Mouse (Mus musculus): ENCODE data around the gene Relt. TPM values are rescaled to one million over a fixed set of nuclear protein-coding genes. Genes with fewer than 3 reads are reported as not detected.

Relt gene
- polyA plus RNA-seq, 1 experiment from 2014 or later, result 1.2 TPM

GRCm38 (mm10) chr7:100894833-100895226, 31.6 kb upstream of the Relt start:
- H3K4me3 ChIP-seq (ENCODE audit: low read depth, low read length), result peak overlapping the region; percentile 44
- TF ChIP-seq CTCF (IDR thresholded peaks at IDR 0.05; ENCODE audit: low read depth), result no peak
- no peak for TF ChIP-seq EP300 (optimal IDR thresholded peaks at IDR 0.05)
- 7% methylated on average over 12 of the region's 12 CpGs for WGBS
- H3K36me3 ChIP-seq (ENCODE audit: control insufficient read depth, insufficient read depth, low read length), result peaks cover 3% of the 10 kb centered on the region; the same call in 1 of the 2 replicates
- peak overlapping the region; percentile 90 for H3K4me2 ChIP-seq (replicated peaks; ENCODE audit: low read depth)
- no peaks in the 10 kb centered on the region for H3K9me3 ChIP-seq (ENCODE audit: control insufficient read depth, low read length)
- no peak overlapping the region for H3K27ac ChIP-seq (replicated peaks)
- H3K9ac ChIP-seq (ENCODE audit: low read length), result peak overlapping the region; percentile 64
- ATAC-seq (ENCODE audit: low FRiP score, low TSS enrichment) (peak; percentile 19; the same call in 1 of the 2 replicates), DNase-seq (ENCODE audit: low spot score) (no peak)
- no peaks in the 10 kb centered on the region for H3K27me3 ChIP-seq (ENCODE audit: control insufficient read depth, insufficient read depth, low read length)
- H3K4me1 ChIP-seq (replicated peaks; ENCODE audit: control insufficient read depth, insufficient read depth), result no peaks in the 10 kb centered on the region

GRCm38 (mm10) chr7:100894057-100894832, 31.0 kb upstream of the Relt start:
- Histone ChIP-seq H3K27me3 (ENCODE audit: control insufficient read depth, insufficient read depth, low read length) (no peaks in the 10 kb centered on the region), H3K4me2 (replicated peaks; ENCODE audit: low read depth) (peak overlapping the region; percentile 90), H3K9ac (ENCODE audit: low read length) (peak overlapping the region; percentile 64), H3K27ac (replicated peaks) (no peak overlapping the region), H3K4me3 (ENCODE audit: low read depth, low read length) (peak overlapping the region; percentile 44), H3K9me3 (ENCODE audit: control insufficient read depth, low read length) (no peaks in the 10 kb centered on the region), H3K4me1 (replicated peaks; ENCODE audit: control insufficient read depth, insufficient read depth) (no peaks in the 10 kb centered on the region), H3K36me3 (ENCODE audit: control insufficient read depth, insufficient read depth, low read length) (peaks cover 3% of the 10 kb centered on the region; the same call in 1 of the 2 replicates)
- TF ChIP-seq CTCF (IDR thresholded peaks at IDR 0.05; ENCODE audit: low read depth), result no peak; the same call in 1 of the 2 replicates
- no peak for TF ChIP-seq EP300 (optimal IDR thresholded peaks at IDR 0.05)
- DNase-seq (ENCODE audit: low spot score), result peak; percentile 44
- peak; percentile 58 for ATAC-seq (ENCODE audit: low FRiP score, low TSS enrichment)
- WGBS, result 5% methylated on average over 52 of the region's 53 CpGs

DNA sequence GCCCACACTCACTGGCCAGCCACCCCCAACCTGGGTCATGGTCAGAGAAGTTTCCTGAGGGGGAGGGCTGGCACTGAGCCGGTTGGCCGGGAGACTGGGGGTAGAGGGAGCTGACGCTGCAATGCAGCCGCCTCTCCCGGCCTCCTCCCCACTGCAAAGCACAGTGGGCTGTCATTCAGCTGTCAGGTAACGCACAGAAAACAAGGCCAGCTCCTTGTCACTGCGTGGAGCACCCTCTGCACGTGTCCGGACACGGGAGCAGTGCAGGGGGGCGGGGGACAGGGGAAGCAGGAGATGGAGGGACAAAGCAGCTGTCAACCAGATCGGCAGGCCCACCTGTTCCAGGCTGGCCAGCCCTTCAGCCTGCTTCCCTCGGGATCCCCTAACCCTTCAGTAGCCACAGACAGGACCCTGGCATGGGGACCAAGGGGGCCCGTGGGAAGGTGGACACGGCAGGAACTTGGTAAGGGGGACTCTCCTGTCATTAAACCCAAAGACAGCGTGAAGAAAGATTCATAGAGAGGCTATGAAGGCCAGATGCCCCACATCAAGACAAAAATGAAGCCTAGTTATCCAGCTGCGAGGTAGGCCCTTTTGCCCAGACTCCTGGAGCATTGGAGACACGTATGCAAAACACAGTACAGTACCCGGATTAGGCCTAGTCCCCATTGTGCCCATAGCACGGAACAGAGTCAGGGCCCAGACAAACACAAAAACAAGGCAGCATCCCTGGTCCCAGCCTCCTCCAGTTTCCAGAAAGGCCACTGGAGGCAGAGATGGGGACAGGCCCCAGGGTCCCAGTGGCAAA, 30.2 kb upstream of the Relt start:
- Histone ChIP-seq H3K4me2 (replicated peaks; ENCODE audit: low read depth) (no peak overlapping the region), H3K4me1 (replicated peaks; ENCODE audit: control insufficient read depth, insufficient read depth) (no peaks in the 10 kb centered on the region), H3K9ac (ENCODE audit: low read length) (peak overlapping the region; percentile 64), H3K9me3 (ENCODE audit: control insufficient read depth, low read length) (no peaks in the 10 kb centered on the region), H3K4me3 (ENCODE audit: low read depth, low read length) (no peak overlapping the region), H3K27me3 (ENCODE audit: control insufficient read depth, insufficient read depth, low read length) (no peaks in the 10 kb centered on the region), H3K27ac (replicated peaks) (no peak overlapping the region), H3K36me3 (ENCODE audit: control insufficient read depth, insufficient read depth, low read length) (peaks cover 5% of the 10 kb centered on the region; the same call in 1 of the 2 replicates)
- DNase-seq (ENCODE audit: low spot score), result no peak
- no peak for ATAC-seq (ENCODE audit: low FRiP score, low TSS enrichment)
- TF ChIP-seq CTCF (IDR thresholded peaks at IDR 0.05; ENCODE audit: low read depth), result no peak
- TF ChIP-seq EP300 (optimal IDR thresholded peaks at IDR 0.05), result no peak
- WGBS, result 61% methylated on average over 20 of the region's 20 CpGs

DNA sequence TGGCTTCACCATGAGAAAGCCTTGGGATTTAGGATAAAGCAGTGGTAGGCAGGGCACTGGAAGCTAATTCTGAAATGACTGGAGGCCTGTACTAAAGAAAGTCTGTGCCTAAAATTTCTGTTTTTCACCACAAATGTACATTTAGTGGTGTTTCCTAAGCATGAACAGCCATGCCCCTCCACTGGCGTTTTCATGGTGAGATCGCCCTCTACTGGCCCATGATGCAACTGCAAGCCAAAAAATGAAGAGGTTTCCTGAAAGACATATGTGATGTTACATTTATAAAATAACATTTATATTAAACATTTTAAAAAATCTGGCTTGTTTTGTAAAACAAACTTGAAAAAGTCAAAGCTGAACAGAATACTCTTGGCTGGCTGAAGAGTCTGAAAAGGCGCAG, 23.3 kb upstream of the Relt start:
- no peaks in the 10 kb centered on the region for H3K9me3 ChIP-seq (ENCODE audit: control insufficient read depth, low read length)
- H3K4me3 ChIP-seq (ENCODE audit: low read depth, low read length), result no peak overlapping the region
- 0 out of 2 replicates have a peak overlapping the region, but pooled peaks have one; percentile 30 for H3K27ac ChIP-seq (replicated peaks)
- 25% methylated on average over 3 of the region's 3 CpGs for WGBS
- H3K27me3 ChIP-seq (ENCODE audit: control insufficient read depth, insufficient read depth, low read length), result no peaks in the 10 kb centered on the region
- no peaks in the 10 kb centered on the region for H3K4me1 ChIP-seq (replicated peaks; ENCODE audit: control insufficient read depth, insufficient read depth)
- peak; percentile 88 for TF ChIP-seq CTCF (IDR thresholded peaks at IDR 0.05; ENCODE audit: low read depth)
- TF ChIP-seq EP300 (optimal IDR thresholded peaks at IDR 0.05), result no peak
- ATAC-seq (ENCODE audit: low FRiP score, low TSS enrichment) (no peak), DNase-seq (ENCODE audit: low spot score) (peak; percentile 57)
- no peak overlapping the region for H3K4me2 ChIP-seq (replicated peaks; ENCODE audit: low read depth)
- H3K36me3 ChIP-seq (ENCODE audit: control insufficient read depth, insufficient read depth, low read length), result peaks cover 11% of the 10 kb centered on the region; the same call in 1 of the 2 replicates
- H3K9ac ChIP-seq (ENCODE audit: low read length), result no peak overlapping the region

DNA sequence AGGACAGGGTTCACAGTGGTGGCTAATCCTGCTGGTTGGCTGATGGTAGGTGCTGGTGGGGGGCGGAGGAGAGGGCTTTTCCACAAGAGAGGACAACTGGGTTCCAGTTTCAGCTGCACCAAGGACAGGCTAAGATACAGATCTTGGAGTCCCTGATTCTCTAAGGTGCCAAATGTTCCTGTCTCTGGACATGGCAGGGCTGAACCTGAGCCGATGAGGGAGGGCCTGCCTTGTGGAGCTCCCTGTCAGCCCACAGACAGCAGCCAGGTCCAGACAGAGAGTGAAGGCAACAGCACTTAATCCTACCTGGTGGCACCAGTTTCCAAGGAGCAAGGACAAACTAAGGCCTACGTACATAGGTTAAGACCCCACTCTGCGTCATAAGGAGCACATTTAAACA, 21.2 kb upstream of the Relt start:
- Histone ChIP-seq H3K4me3 (ENCODE audit: low read depth, low read length) (no peak overlapping the region), H3K9ac (ENCODE audit: low read length) (0 out of 2 replicates have a peak overlapping the region, but pooled peaks have one; percentile 13), H3K36me3 (ENCODE audit: control insufficient read depth, insufficient read depth, low read length) (peaks cover 11% of the 10 kb centered on the region), H3K4me2 (replicated peaks; ENCODE audit: low read depth) (no peak overlapping the region), H3K27ac (replicated peaks) (no peak overlapping the region), H3K27me3 (ENCODE audit: control insufficient read depth, insufficient read depth, low read length) (no peaks in the 10 kb centered on the region), H3K9me3 (ENCODE audit: control insufficient read depth, low read length) (no peaks in the 10 kb centered on the region), H3K4me1 (replicated peaks; ENCODE audit: control insufficient read depth, insufficient read depth) (no peaks in the 10 kb centered on the region)
- TF ChIP-seq EP300 (optimal IDR thresholded peaks at IDR 0.05) (no peak), CTCF (IDR thresholded peaks at IDR 0.05; ENCODE audit: low read depth) (no peak)
- ATAC-seq (ENCODE audit: low FRiP score, low TSS enrichment) (no peak), DNase-seq (ENCODE audit: low spot score) (no peak)
- 85% methylated on average over 4 of the region's 4 CpGs for WGBS

All from stomach, postnatal 0 days (tissue).